Mouse (Mus musculus): Measurements from ENCODE around the gene Pced1b.

Pced1b gene

GRCm38 (mm10) chr15:97288690-97289089 is 41.8 kb downstream of the Pced1b start:
- peak; percentile 13 for DNase-seq

GRCm38 (mm10) chr15:97289176-97289575 is 42.3 kb downstream of the Pced1b start:
- no peak for DNase-seq

GRCm38 (mm10) chr15:97290351-97290750 is 43.4 kb downstream of the Pced1b start:
- no peak for DNase-seq

- DNase-seq = peak; percentile 79
Measured at GRCm38 (mm10) chr15:97291291-97292050, 44.6 kb downstream of the Pced1b start.

GRCm38 (mm10) chr15:97307935-97308334 is 61.0 kb downstream of the Pced1b start:
- no peak for DNase-seq

GRCm38 (mm10) chr15:97309533-97309932 is 62.6 kb downstream of the Pced1b start:
- DNase-seq = no peak

- DNase-seq = no peak
Measured at GRCm38 (mm10) chr15:97310251-97310650, 63.3 kb downstream of the Pced1b start.

- no peak for DNase-seq
Measured at GRCm38 (mm10) chr15:97311211-97311610, 64.3 kb downstream of the Pced1b start.

- no peak for DNase-seq
Measured at GRCm38 (mm10) chr15:97311937-97312336, 65.0 kb downstream of the Pced1b start.

GRCm38 (mm10) chr15:97314720-97315421 is 68.0 kb downstream of the Pced1b start:
- no peak for DNase-seq

GRCm38 (mm10) chr15:97315422-97315757 is 68.5 kb downstream of the Pced1b start:
- DNase-seq = peak; percentile 38

- DNase-seq = peak; percentile 29
Measured at GRCm38 (mm10) chr15:97318365-97319001, 71.6 kb downstream of the Pced1b start.

GRCm38 (mm10) chr15:97322821-97323220 is 75.9 kb downstream of the Pced1b start:
- no peak for DNase-seq

- no peak for DNase-seq
Measured at GRCm38 (mm10) chr15:97323466-97323865, 76.6 kb downstream of the Pced1b start.

- no peak for DNase-seq
Measured at GRCm38 (mm10) chr15:97324311-97324710, 77.4 kb downstream of the Pced1b start.

- DNase-seq = no peak
Measured at GRCm38 (mm10) chr15:97327500-97328081, 80.7 kb downstream of the Pced1b start.

GRCm38 (mm10) chr15:97332582-97332981 is 85.7 kb downstream of the Pced1b start:
- DNase-seq = no peak

GRCm38 (mm10) chr15:97337636-97338352 is 90.9 kb downstream of the Pced1b start:
- no peak for DNase-seq

GRCm38 (mm10) chr15:97338377-97339060 is 91.6 kb downstream of the Pced1b start:
- no peak for DNase-seq

GRCm38 (mm10) chr15:97342336-97342735 is 95.4 kb downstream of the Pced1b start:
- no peak for DNase-seq

GRCm38 (mm10) chr15:97342945-97343344 is 96.0 kb downstream of the Pced1b start:
- DNase-seq = no peak

GRCm38 (mm10) chr15:97343921-97344320 is 97.0 kb downstream of the Pced1b start:
- DNase-seq = no peak
